Comparison of ENCODE assay signal across 15 mouse cellular contexts in genomic region chr1:131022591-131023249, GRCm38 (mm10). TPM values are rescaled to one million over a fixed set of nuclear protein-coding genes. Genes with fewer than 3 reads are reported as not detected.
A peak's percentile ranks its signal among the peaks of the same experiment; 100 is the strongest.
DNase-seq lines count a peak whose midpoint lies in the region; ATAC-seq and TF ChIP-seq lines count a peak whose summit lies in the region.
"Had no signal": no experiment of that assay in that cellular context is flagged by ENCODE, and none has a peak within 500 bp of the region (broad histone marks: within the 10 kb centered on the region; RNA-seq: fewer than 3 reads in every experiment).

No protein-coding gene starts in this region.

- 72% methylated on average over 5 of the region's 5 CpGs for WGBS in liver, postnatal 0 days (ENCODE audit: insufficient replicate concordance)

- H3K4me3 ChIP-seq in liver, postnatal 0 days (ENCODE audit: low read depth, low read length), result no peak overlapping the region
- H3K4me3 ChIP-seq: forebrain, embryonic 15.5 days; hindbrain, embryonic 13.5 days; limb, embryonic 13.5 days; midbrain, embryonic 12.5 days had no signal

- no peak overlapping the region for H3K27ac ChIP-seq in liver, postnatal 0 days (ENCODE audit: low read depth)
- H3K27ac ChIP-seq: forebrain, embryonic 15.5 days; hindbrain, embryonic 13.5 days; limb, embryonic 13.5 days; midbrain, embryonic 12.5 days had no signal

- peaks cover 6% of the 10 kb centered on the region; the same call in 1 of the 2 replicates for H3K4me1 ChIP-seq in liver, postnatal 0 days (ENCODE audit: insufficient read depth)
- H3K4me1 ChIP-seq: forebrain, embryonic 15.5 days; hindbrain, embryonic 13.5 days had no signal

- no peaks in the 10 kb centered on the region for H3K9me3 ChIP-seq in liver, postnatal 0 days (ENCODE audit: low read length)
- H3K9me3 ChIP-seq: forebrain, embryonic 15.5 days; hindbrain, embryonic 13.5 days; limb, embryonic 13.5 days; midbrain, embryonic 12.5 days had no signal

- no peak for DNase-seq in liver, postnatal 0 days
- no peak for DNase-seq in liver
- DNase-seq in cerebellum, adult 9-11 months, result peak; percentile 49
- DNase-seq in spleen, adult 12 weeks (ENCODE audit: low spot score), result no peak
- DNase-seq in layer of hippocampus, adult 18-20 months (ENCODE audit: low spot score in 2 of 2), result no peak
- no peak for DNase-seq in left cerebral cortex, adult 18-20 months (ENCODE audit: low spot score in 2 of 2)

- TF ChIP-seq EP300 in liver, postnatal 0 days (IDR thresholded peaks at IDR 0.05; ENCODE audit: low read depth), result 0 out of 2 replicates have a peak, but pooled peaks have one; percentile 13

- no peak overlapping the region for H3K9ac ChIP-seq in liver, postnatal 0 days (replicated peaks)
- H3K9ac ChIP-seq: forebrain, embryonic 15.5 days; hindbrain, embryonic 13.5 days; limb, embryonic 13.5 days; midbrain, embryonic 12.5 days had no signal

- H3K36me3 ChIP-seq in liver, postnatal 0 days (replicated peaks; ENCODE audit: insufficient read depth, low read length), result no peaks in the 10 kb centered on the region
- H3K36me3 ChIP-seq: forebrain, embryonic 15.5 days; hindbrain, embryonic 13.5 days; limb, embryonic 13.5 days; midbrain, embryonic 12.5 days had no signal

- ATAC-seq in liver, postnatal 0 days, result no peak
- 0 out of 2 replicates have a peak, but pooled peaks have one; percentile 5 for ATAC-seq in megakaryocyte, adult 5-6 weeks (ENCODE audit: poor library complexity, severe bottlenecking)
- ATAC-seq: forebrain, embryonic 15.5 days had no signal

- H3K27me3 ChIP-seq in liver, postnatal 0 days (ENCODE audit: insufficient read depth, low read length), result 0 out of 2 replicates have a peak, but pooled peaks cover 3% of the 10 kb centered on the region
- H3K27me3 ChIP-seq: forebrain, embryonic 15.5 days; hindbrain, embryonic 13.5 days; limb, embryonic 13.5 days had no signal

- no peak for TF ChIP-seq CTCF in liver, postnatal 0 days (IDR thresholded peaks at IDR 0.05; ENCODE audit: low read depth)

- H3K4me2 ChIP-seq in liver, postnatal 0 days (ENCODE audit: low read depth, low read length), result no peak overlapping the region
- H3K4me2 ChIP-seq: forebrain, embryonic 15.5 days; hindbrain, embryonic 13.5 days; limb, embryonic 13.5 days; midbrain, embryonic 12.5 days had no signal

RNA-seq across cellular contexts. Expression of gene Il10, which starts 3.1 kb away (rescaled TPM):
- 0.19 TPM in 1 of 2 replicates, not detected in the other for polyA plus RNA-seq in liver, postnatal 0 days (2015; fragmentation: Nextera tagmentation; extraction: Ambion mirVana)
- total RNA-seq in megakaryocyte, adult 5-6 weeks (2015), result not detected in 2 replicates
- total RNA-seq in megakaryocyte, adult 5-6 weeks (2017), result 0.49 TPM in 1 of 2 replicates, not detected in the other
- total RNA-seq in layer of hippocampus, adult 18-20 months (2021), result not detected
- total RNA-seq in left cerebral cortex, adult 18-20 months (2021), result not detected
- total RNA-seq: gastrocnemius, postnatal 4 days had no signal
- polyA plus RNA-seq: embryonic facial prominence, embryonic 14.5 days; forebrain, embryonic 15.5 days; heart, embryonic 14.5 days; hindbrain, embryonic 13.5 days; lung, embryonic 16.5 days; midbrain, embryonic 12.5 days had no signal
